Mouse (Mus musculus) heart, postnatal 0 days (tissue): ENCODE measurements at regions not wholly inside any gene's neighbourhood (a gene's known extent, or its start where the extent isn't known, plus 50 kb on each side); places are given as distances from the start of the nearest gene placed in this dataset.

Experiments used
- ATAC-seq: fragments of 200-750 bp; cut with Nextera tagmentation; 2 replicates; pipeline ENCODE4 v1.8.0; 2017; ENCODE audit warnings: low read depth, moderate number of reproducible peaks, moderate library complexity; ENCODE audit not compliant: insufficient read depth
- DNase-seq: peaks from one replicate; pipeline ENCODE4 v3.0.0-alpha.2; 2016; ENCODE audit warnings: low spot score
- H3K27ac ChIP-seq: fragments of 300-500 bp; sonication (generic); 2 replicates; pipeline ENCODE4 v1.5.1; 2014; ENCODE audit warnings: low read depth, mild to moderate bottlenecking
- H3K27me3 ChIP-seq: fragments of 300-500 bp; sonication (generic); 2 replicates; pipeline ENCODE4 v1.6.1; 2014; ENCODE audit warnings: low read length, mixed read lengths; ENCODE audit not compliant: control insufficient read depth, insufficient read depth
- H3K36me3 ChIP-seq: fragments of 300-500 bp; sonication (generic); replicated peaks from 2 replicates; pipeline ENCODE4 v1.6.1; 2014; ENCODE audit warnings: low read length, mixed read lengths; ENCODE audit not compliant: control insufficient read depth, insufficient read depth
- H3K4me1 ChIP-seq: fragments of 300-500 bp; sonication (generic); 2 replicates; pipeline ENCODE4 v1.6.1; 2014; ENCODE audit warnings: antibody characterized with exemption; ENCODE audit not compliant: control insufficient read depth, insufficient read depth
- H3K4me2 ChIP-seq: fragments of 300-500 bp; sonication (generic); 2 replicates; pipeline ENCODE4 v1.6.1; 2014; ENCODE audit warnings: low read depth, mild to moderate bottlenecking, low read length, moderate library complexity
- H3K4me3 ChIP-seq: fragments of 300-500 bp; sonication (generic); 2 replicates; pipeline ENCODE4 v1.5.1; 2014; ENCODE audit warnings: low read depth, low read length
- H3K9ac ChIP-seq: fragments of 300-500 bp; sonication (generic); replicated peaks from 2 replicates; pipeline ENCODE4 v1.6.1; 2014; ENCODE audit warnings: low read depth, low read length, mixed read lengths
- H3K9me3 ChIP-seq: fragments of 300-500 bp; sonication (generic); replicated peaks from 2 replicates; pipeline ENCODE4 v1.6.1; 2016; ENCODE audit warnings: low read length; ENCODE audit not compliant: control insufficient read depth
- CTCF ChIP-seq: IDR thresholded peaks from 2 replicates; pipeline ENCODE4 v1.5.1; 2016; ENCODE audit warnings: antibody characterized with exemption, control low read depth, low read depth
- EP300 ChIP-seq: IDR thresholded peaks from 2 replicates; pipeline ENCODE4 v1.6.1; 2016; ENCODE audit warnings: antibody characterized with exemption, low read depth
- WGBS: fragments of 180-500 bp; shearing (Covaris S2); extraction: QIAGEN DNeasy Blood & Tissue Kit; methylation state at CpG from one replicate; pipeline ENCODE4 v1.1.7; 2014; 5-methylcytosine and 5-hydroxymethylcytosine counted together

GRCm38 (mm10) chr12:58643843-58644242, 368.0 kb downstream of the Sec23a start:
- ATAC-seq = no peak
- Histone ChIP-seq H3K9me3 (no peaks in the 10 kb centered on the region), H3K4me2 (no peak overlapping the region), H3K27me3 (no peaks in the 10 kb centered on the region), H3K4me3 (no peak overlapping the region), H3K4me1 (no peaks in the 10 kb centered on the region), H3K36me3 (no peaks in the 10 kb centered on the region), H3K9ac (no peak overlapping the region), H3K27ac (no peak overlapping the region)
- TF ChIP-seq EP300 (no peak), CTCF (no peak)
- DNase-seq = no peak
- 55% methylated on average over 3 of the region's 3 CpGs for WGBS

DNA sequence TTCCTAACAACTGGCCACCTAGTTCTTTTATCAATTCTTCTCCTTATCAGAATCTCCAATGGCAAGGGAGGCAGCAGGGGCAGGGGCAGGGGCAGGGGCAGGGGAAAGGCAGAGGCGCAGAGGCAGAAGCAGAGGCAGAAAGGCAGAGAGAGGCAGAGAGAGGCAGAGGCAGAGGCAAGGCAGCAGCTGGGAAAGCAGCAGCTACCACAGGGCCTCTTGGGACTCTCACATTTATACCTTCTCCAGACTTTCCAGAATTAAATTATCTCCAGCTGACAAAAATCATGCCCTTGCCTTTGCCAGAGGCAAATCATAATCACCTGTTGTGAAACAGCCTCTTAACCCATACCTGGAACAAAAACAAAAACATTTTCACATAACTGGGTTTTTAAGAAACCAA, 370.4 kb upstream of the Clec14a start:
- Histone ChIP-seq H3K4me2 (no peak overlapping the region), H3K9ac (no peak overlapping the region), H3K27me3 (no peaks in the 10 kb centered on the region), H3K36me3 (no peaks in the 10 kb centered on the region), H3K9me3 (no peaks in the 10 kb centered on the region), H3K4me3 (no peak overlapping the region), H3K4me1 (no peaks in the 10 kb centered on the region), H3K27ac (no peak overlapping the region)
- ATAC-seq (no peak), DNase-seq (no peak)
- TF ChIP-seq EP300 = no peak
- no peak for TF ChIP-seq CTCF
- 56% methylated on average over 1 of the region's 1 CpGs for WGBS

GRCm38 (mm10) chr12:58638260-58638659, 369.2 kb upstream of the Clec14a start:
- no peaks in the 10 kb centered on the region for H3K36me3 ChIP-seq
- TF ChIP-seq EP300 (no peak), CTCF (peak; percentile 59)
- no peak for ATAC-seq
- no peak overlapping the region for H3K4me3 ChIP-seq
- no peaks in the 10 kb centered on the region for H3K4me1 ChIP-seq
- H3K9me3 ChIP-seq = no peaks in the 10 kb centered on the region
- H3K9ac ChIP-seq = no peak overlapping the region
- H3K4me2 ChIP-seq = no peak overlapping the region
- no peak overlapping the region for H3K27ac ChIP-seq
- no peaks in the 10 kb centered on the region for H3K27me3 ChIP-seq
- WGBS = 41% methylated on average over 3 of the region's 3 CpGs
- DNase-seq = peak; percentile 26

DNA sequence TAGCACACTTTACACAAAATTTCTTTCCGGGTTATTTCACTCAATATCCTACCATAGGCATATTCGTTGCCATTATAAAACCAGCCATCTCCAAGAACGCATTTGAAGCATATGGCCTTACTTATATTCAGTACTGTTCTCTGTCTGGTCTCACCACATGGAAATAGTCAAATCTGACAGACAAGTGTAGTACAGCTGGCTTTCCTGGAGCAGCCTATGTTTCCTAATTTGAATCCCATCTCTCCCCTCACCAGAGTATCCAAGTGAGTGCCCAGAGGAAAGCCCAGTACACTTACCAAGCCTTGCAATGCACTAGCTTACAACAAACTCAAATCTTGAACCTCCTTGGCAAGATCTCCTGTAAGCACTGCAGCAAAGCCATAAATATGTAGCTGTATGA, 363.4 kb upstream of the Clec14a start:
- Histone ChIP-seq H3K4me2 (no peak overlapping the region), H3K9me3 (no peaks in the 10 kb centered on the region), H3K4me3 (no peak overlapping the region), H3K9ac (no peak overlapping the region), H3K4me1 (no peaks in the 10 kb centered on the region), H3K27ac (no peak overlapping the region), H3K27me3 (no peaks in the 10 kb centered on the region), H3K36me3 (no peaks in the 10 kb centered on the region)
- ATAC-seq (no peak), DNase-seq (no peak)
- WGBS = 87% methylated on average over 3 of the region's 3 CpGs
- TF ChIP-seq CTCF (no peak), EP300 (no peak)

GRCm38 (mm10) chr12:58628817-58629216, 359.7 kb upstream of the Clec14a start:
- H3K27ac ChIP-seq = no peak overlapping the region
- no peak overlapping the region for H3K4me3 ChIP-seq
- no peak overlapping the region for H3K4me2 ChIP-seq
- DNase-seq (no peak), ATAC-seq (no peak)
- no peak for TF ChIP-seq EP300
- TF ChIP-seq CTCF = no peak
- no peaks in the 10 kb centered on the region for H3K36me3 ChIP-seq
- no peak overlapping the region for H3K9ac ChIP-seq
- no peaks in the 10 kb centered on the region for H3K4me1 ChIP-seq
- H3K27me3 ChIP-seq = no peaks in the 10 kb centered on the region
- H3K9me3 ChIP-seq = no peaks in the 10 kb centered on the region
- WGBS = 67% methylated on average over 5 of the region's 5 CpGs

DNA sequence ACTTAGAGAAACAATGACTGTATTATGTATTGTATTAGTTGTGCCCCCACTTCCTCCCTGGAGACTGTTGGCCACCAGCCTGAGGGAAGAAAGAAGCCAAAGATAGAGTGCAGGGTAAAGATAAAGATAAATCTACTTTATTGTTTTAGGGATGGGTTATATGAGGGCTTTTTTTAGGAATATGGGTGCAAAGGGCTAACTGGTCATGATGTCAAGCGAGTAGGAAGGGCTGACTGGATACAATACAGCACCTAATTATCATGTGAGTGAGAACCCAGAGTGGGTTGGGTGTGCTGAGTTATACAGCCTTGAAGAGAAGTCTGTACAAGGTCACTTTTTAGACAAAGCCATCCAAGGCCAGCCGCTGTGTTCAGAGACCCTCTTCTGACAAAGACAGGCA, 356.1 kb upstream of the Clec14a start:
- TF ChIP-seq EP300 (no peak), CTCF (no peak)
- Histone ChIP-seq H3K9ac (no peak overlapping the region), H3K36me3 (no peaks in the 10 kb centered on the region), H3K27me3 (no peaks in the 10 kb centered on the region), H3K4me2 (no peak overlapping the region), H3K4me3 (no peak overlapping the region), H3K4me1 (no peaks in the 10 kb centered on the region), H3K9me3 (no peaks in the 10 kb centered on the region), H3K27ac (no peak overlapping the region)
- DNase-seq (no peak), ATAC-seq (no peak)
- WGBS = 77% methylated on average over 2 of the region's 2 CpGs
